Mouse (Mus musculus) kidney, embryonic 14.5 days (tissue): ENCODE data around the gene Chrnb1. TPM values are rescaled to one million over a fixed set of nuclear protein-coding genes. Genes with fewer than 3 reads are reported as not detected.

Experiments used
- ATAC-seq: fragments of 200-750 bp; cut with Nextera tagmentation; 2 replicates; pipeline ENCODE4 v1.8.0; 2017; ENCODE audit warnings: moderate number of reproducible peaks, mild to moderate bottlenecking, moderate TSS enrichment, moderate library complexity; ENCODE audit not compliant: low FRiP score, low TSS enrichment
- H3K27ac ChIP-seq: fragments of 300-500 bp; sonication (generic); 2 replicates; pipeline ENCODE4 v1.5.1; 2014; ENCODE audit warnings: low read depth, mild to moderate bottlenecking, low read length, moderate library complexity, mixed read lengths
- H3K27me3 ChIP-seq: fragments of 300-500 bp; sonication (generic); 2 replicates; pipeline ENCODE4 v1.6.1; 2014; ENCODE audit warnings: mild to moderate bottlenecking, low read length; ENCODE audit not compliant: control insufficient read depth, insufficient read depth
- H3K36me3 ChIP-seq: fragments of 300-500 bp; sonication (generic); 2 replicates; pipeline ENCODE4 v1.6.1; 2014; ENCODE audit warnings: low read length, mixed read lengths; ENCODE audit not compliant: control insufficient read depth, insufficient read depth
- H3K4me1 ChIP-seq: fragments of 300-500 bp; sonication (generic); 2 replicates; pipeline ENCODE4 v1.6.1; 2014; ENCODE audit warnings: low read length, mixed read lengths; ENCODE audit not compliant: control insufficient read depth, insufficient read depth
- H3K4me2 ChIP-seq: fragments of 300-500 bp; sonication (generic); replicated peaks from 2 replicates; pipeline ENCODE4 v1.6.1; 2014; ENCODE audit warnings: low read depth, mild to moderate bottlenecking, low read length
- H3K4me3 ChIP-seq: fragments of 300-500 bp; sonication (generic); 2 replicates; pipeline ENCODE4 v1.5.1; 2014; ENCODE audit warnings: mild to moderate bottlenecking, low read length
- H3K9ac ChIP-seq: fragments of 300-500 bp; sonication (generic); 2 replicates; pipeline ENCODE4 v1.6.1; 2014; ENCODE audit warnings: low read depth, mild to moderate bottlenecking, low read length, moderate library complexity
- H3K9me3 ChIP-seq: fragments of 300-500 bp; sonication (generic); 2 replicates; pipeline ENCODE4 v1.6.1; 2016; ENCODE audit warnings: low read length; ENCODE audit not compliant: control insufficient read depth
- WGBS: fragments of 180-500 bp; shearing (Covaris S2); extraction: QIAGEN DNeasy Blood & Tissue Kit; methylation state at CpG from one replicate; pipeline ENCODE4 v1.1.7; 2014; 5-methylcytosine and 5-hydroxymethylcytosine counted together
- polyA plus RNA-seq: library from polyadenylated mRNA; unstranded; fragments of >200 nt; fragmentation: Nextera tagmentation; extraction: Ambion mirVana; gene quantifications from 2 replicates; pipeline ENCODE4 v1.2.1, GENCODE M21; 2014

The Chrnb1 gene
- polyA plus RNA-seq, 1 experiment from 2014 or later = 6.5 TPM

DNA sequence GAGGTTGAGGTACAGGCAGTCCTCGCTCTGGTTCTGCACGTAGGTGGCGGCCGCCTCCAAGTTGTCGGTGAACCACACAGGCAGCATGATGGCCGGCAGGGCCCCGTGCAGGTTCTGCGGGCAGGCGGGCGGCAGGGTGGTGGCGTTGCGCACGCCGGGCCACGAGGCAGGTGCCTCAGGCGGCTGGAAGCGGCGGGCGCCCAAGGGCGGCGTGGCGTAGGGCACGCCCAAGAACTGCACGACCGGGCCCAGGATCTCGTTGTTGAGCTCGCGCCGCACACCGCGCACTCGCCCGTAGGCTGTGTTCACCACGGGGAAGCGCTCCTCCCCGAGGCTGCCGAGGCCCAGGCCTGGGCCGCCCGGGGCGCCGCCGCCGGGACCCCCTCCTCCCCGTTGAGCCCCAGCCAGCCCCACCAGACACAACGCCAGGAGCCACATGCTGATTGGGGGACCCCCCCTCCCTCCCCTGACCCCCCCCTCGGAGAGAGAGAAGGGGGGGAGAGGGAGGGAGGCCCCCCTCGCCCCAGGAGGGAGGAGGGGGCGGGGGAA, 38.3 kb upstream of the Chrnb1 start:
- 8% methylated on average over 26 of the region's 48 CpGs for WGBS
- Histone ChIP-seq H3K9me3 (no peaks in the 10 kb centered on the region), H3K27me3 (0 out of 2 replicates have a peak, but pooled peaks cover 2% of the 10 kb centered on the region), H3K27ac (0 out of 2 replicates have a peak overlapping the region, but pooled peaks have one; percentile 11), H3K4me3 (peak overlapping the region; percentile 73), H3K4me1 (peaks cover 47% of the 10 kb centered on the region), H3K36me3 (peaks cover 17% of the 10 kb centered on the region; the same call in 1 of the 2 replicates), H3K9ac (peak overlapping the region; percentile 75), H3K4me2 (peak overlapping the region; percentile 98)
- no peak for ATAC-seq

DNA sequence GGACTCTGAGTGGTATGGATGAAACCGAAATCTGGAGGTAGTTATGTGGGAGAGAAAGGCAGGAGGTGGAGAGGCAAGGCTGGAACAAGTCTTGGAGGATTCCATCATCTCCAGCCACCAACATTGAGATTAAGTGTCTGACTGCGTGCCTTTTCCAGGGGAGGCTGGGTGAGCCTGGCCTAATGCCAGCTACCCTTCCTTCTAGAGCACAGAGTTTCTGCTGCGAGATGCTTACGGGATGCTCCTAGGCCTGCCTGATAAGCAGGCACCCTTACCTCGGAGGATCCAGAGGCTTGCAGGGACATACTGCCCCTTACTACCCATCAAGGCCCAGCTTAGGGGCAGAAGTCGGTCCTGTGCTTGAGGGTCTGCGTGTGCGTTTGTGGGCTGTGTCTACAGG, 37.8 kb upstream of the Chrnb1 start:
- WGBS = 55% methylated on average over 8 of the region's 8 CpGs
- 0 out of 2 replicates have a peak overlapping the region, but pooled peaks have one; percentile 11 for H3K27ac ChIP-seq
- peaks cover 17% of the 10 kb centered on the region; the same call in 1 of the 2 replicates for H3K36me3 ChIP-seq
- H3K9ac ChIP-seq = peak overlapping the region; percentile 75
- ATAC-seq = no peak
- H3K27me3 ChIP-seq = 0 out of 2 replicates have a peak, but pooled peaks cover 2% of the 10 kb centered on the region
- peaks cover 45% of the 10 kb centered on the region for H3K4me1 ChIP-seq
- H3K9me3 ChIP-seq = no peaks in the 10 kb centered on the region
- peak overlapping the region; percentile 98 for H3K4me2 ChIP-seq
- peak overlapping the region; percentile 73 for H3K4me3 ChIP-seq

DNA sequence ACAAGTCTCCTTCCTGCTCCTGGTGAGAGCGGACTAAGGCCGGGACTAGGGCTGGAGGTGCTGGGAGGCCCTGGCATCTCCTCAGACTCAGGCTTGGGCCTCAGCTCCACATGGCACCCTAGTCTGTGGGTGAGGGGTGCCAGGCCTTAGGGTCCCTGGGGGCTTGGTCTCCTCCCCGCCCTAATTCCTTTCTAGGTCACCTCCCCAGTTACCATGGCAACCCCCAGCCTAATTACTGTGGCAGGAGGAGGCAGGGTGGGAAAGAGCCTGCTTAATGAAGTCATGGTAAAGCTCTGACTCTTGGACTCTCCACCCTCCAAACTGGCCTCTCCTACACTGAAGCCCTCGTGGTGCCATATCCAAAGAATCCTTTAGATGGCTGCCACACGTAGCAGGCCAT, 33.1 kb upstream of the Chrnb1 start:
- no peak overlapping the region for H3K9ac ChIP-seq
- no peak overlapping the region for H3K4me3 ChIP-seq
- H3K4me1 ChIP-seq = peaks cover 10% of the 10 kb centered on the region
- 63% methylated on average over 5 of the region's 5 CpGs for WGBS
- no peaks in the 10 kb centered on the region for H3K9me3 ChIP-seq
- H3K27ac ChIP-seq = no peak overlapping the region
- H3K4me2 ChIP-seq = no peak overlapping the region
- H3K27me3 ChIP-seq = no peaks in the 10 kb centered on the region
- peaks cover 56% of the 10 kb centered on the region for H3K36me3 ChIP-seq
- no peak for ATAC-seq

DNA sequence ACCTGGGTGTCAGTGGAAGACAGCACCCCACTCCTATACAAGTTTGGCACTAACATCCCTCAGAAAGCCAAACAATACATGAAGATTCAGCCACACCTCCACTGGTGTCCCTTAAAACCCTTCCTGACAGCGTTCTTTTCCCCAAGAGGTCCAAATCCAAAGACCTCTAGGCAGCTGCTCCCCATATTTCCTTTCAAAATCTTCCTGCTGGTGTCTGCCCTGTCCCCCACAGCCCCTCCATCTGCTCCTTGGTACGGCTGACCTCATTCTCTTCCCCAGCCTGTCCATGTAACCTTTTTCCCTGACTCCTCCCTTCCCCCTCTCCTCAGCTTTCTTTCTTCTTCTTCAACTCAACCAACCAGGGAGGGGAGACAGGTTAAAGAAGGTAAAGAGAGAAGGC, 27.7 kb upstream of the Chrnb1 start:
- ATAC-seq = no peak
- H3K36me3 ChIP-seq = peaks cover 39% of the 10 kb centered on the region
- H3K4me3 ChIP-seq = no peak overlapping the region
- no peak overlapping the region for H3K4me2 ChIP-seq
- no peaks in the 10 kb centered on the region for H3K4me1 ChIP-seq
- WGBS = 62% methylated on average over 2 of the region's 2 CpGs
- H3K27me3 ChIP-seq = no peaks in the 10 kb centered on the region
- no peak overlapping the region for H3K27ac ChIP-seq
- H3K9ac ChIP-seq = no peak overlapping the region
- no peaks in the 10 kb centered on the region for H3K9me3 ChIP-seq

DNA sequence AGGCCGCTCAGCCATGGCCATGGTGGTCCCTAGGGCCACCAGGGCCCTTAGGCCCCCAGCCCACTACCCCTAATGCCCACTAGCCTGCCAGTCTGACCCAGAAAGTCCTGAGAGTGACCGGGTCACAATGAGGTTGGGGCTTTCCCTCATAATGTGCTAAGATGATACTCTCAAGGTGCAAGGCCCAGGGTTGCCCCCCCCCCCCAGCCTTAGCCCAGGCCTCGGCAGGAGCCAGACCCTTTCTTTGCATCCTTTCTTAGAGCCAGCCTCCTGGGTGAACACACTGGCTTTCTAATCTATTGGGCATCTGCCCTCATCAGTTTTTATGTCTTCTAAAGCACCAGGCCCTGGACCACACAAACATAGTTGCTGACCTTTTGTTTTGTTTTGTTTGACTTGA, 26.3 kb upstream of the Chrnb1 start, which contains the start of gene Spem1:
Gene Spem1 (minus strand): TSS at position 101 of the 400 bp plus-strand sequence.
- ATAC-seq = no peak
- 0 out of 2 replicates have a peak, but pooled peaks cover 3% of the 10 kb centered on the region for H3K9me3 ChIP-seq
- WGBS = 84% methylated on average over 3 of the region's 3 CpGs

DNA sequence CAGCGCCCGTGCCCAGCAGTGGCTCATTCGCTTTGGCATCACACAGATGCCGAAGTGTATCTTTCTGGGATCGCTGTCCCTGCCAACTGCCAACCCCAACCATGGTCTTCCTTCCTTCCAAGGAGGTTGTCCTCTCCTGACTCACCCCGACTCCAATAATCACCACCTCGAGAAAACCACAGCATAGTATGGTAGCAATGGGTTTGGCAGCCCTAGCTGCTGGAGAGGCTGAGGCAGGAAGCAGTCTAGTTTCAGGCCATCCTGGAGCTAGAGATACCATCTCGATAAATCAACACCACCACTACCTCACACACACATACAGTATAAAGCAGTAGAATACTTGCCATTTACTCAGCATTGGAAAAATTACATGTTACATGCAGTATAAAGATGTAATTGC, 23.1 kb upstream of the Chrnb1 start:
- Histone ChIP-seq H3K4me1 (no peaks in the 10 kb centered on the region), H3K4me2 (no peak overlapping the region), H3K27ac (no peak overlapping the region), H3K4me3 (no peak overlapping the region), H3K27me3 (no peaks in the 10 kb centered on the region), H3K9me3 (0 out of 2 replicates have a peak, but pooled peaks cover 3% of the 10 kb centered on the region), H3K9ac (no peak overlapping the region), H3K36me3 (no peaks in the 10 kb centered on the region)
- 92% methylated on average over 8 of the region's 8 CpGs for WGBS
- ATAC-seq = no peak

More for the DNA sequence above, 26.3 kb upstream of the Chrnb1 start, which contains the start of gene Spem1:
- Histone ChIP-seq H3K27me3 (no peaks in the 10 kb centered on the region), H3K4me1 (no peaks in the 10 kb centered on the region), H3K4me2 (no peak within 1 kb of the TSS), H3K9ac (no peak within 1 kb of the TSS), H3K4me3 (no peak within 1 kb of the TSS), H3K36me3 (peaks cover 26% of the 10 kb centered on the region), H3K27ac (no peak within 1 kb of the TSS)

DNA sequence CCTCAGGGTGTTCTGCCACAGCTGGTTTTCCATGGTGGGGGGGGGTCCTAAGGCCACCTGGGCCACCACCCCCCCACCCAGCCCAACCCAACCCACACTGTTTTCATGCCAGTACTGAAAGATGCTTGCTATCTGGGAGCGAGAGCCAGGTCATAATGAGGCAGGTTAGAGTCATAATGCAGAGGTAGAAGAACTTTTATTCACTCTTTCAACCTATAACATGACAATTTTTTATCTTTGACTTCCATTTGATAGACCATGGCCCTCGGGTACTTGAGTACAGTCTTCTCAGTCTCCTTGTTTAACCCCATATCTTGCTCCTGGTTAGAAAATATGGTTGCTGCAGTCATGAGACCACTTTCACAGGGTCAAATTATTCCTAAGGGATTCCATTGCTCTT, 22.6 kb upstream of the Chrnb1 start, which contains the start of gene Spem2:
Gene Spem2 (minus strand): TSS at position 101 of the 400 bp plus-strand sequence.
- H3K27ac ChIP-seq = no peak within 1 kb of the TSS
- H3K36me3 ChIP-seq = no peaks in the 10 kb centered on the region
- H3K4me1 ChIP-seq = no peaks in the 10 kb centered on the region
- no peak within 1 kb of the TSS for H3K4me2 ChIP-seq
- no peaks in the 10 kb centered on the region for H3K27me3 ChIP-seq
- no peak for ATAC-seq
- no peak within 1 kb of the TSS for H3K9ac ChIP-seq
- no peak within 1 kb of the TSS for H3K4me3 ChIP-seq
- WGBS = 90% methylated on average over 2 of the region's 2 CpGs
- 0 out of 2 replicates have a peak, but pooled peaks cover 3% of the 10 kb centered on the region for H3K9me3 ChIP-seq

DNA sequence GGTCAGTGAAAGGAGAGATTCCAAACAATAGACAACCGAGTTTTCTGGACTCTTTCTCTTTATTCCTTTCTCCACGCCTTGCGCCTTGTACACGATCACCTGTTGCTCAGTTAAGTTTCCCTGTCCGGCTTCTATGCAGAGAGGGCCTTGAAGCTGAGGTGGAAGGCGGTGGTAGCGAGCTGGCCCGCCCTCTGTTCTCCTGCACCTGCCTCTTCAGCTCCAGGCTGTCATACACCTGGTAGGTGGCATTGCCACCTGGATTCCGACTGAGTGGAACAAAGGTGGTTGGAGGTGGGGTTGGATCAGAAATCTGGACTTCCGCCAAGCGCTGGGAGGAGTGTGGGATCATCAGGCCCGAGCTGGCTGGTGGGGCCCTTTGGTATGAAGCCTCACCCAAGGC, 20.8 kb upstream of the Chrnb1 start:
- Histone ChIP-seq H3K9ac (no peak overlapping the region), H3K27ac (no peak overlapping the region), H3K9me3 (0 out of 2 replicates have a peak, but pooled peaks cover 3% of the 10 kb centered on the region), H3K4me3 (no peak overlapping the region), H3K27me3 (no peaks in the 10 kb centered on the region), H3K36me3 (no peaks in the 10 kb centered on the region), H3K4me1 (no peaks in the 10 kb centered on the region), H3K4me2 (no peak overlapping the region)
- WGBS = 93% methylated on average over 12 of the region's 12 CpGs
- no peak for ATAC-seq

DNA sequence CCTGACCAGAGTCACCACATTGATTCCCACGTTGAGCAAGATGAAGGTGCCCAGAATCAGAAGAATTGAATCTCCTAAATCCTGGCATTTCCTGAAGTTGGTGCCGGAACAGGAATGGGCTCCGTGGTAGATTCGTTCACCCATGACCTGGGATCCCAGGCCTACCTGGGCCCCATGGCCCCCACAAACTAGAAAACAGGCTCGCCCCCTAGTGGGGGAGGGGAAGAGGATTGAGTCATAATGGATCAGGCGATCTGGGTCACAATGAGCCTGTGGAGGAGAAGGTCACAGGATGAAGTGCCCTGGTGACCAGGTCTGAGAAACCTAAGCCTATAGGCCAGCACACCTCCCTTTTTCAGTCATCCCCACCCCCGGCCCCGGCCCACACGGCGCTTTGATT, 19.4 kb upstream of the Chrnb1 start, which contains the start of gene Gm39566:
Gene Gm39566 (minus strand): TSS at position 144 of the 400 bp plus-strand sequence.
- Histone ChIP-seq H3K36me3 (no peaks in the 10 kb centered on the region), H3K27ac (no peak within 1 kb of the TSS), H3K9ac (no peak within 1 kb of the TSS), H3K4me2 (no peak within 1 kb of the TSS), H3K4me3 (no peak within 1 kb of the TSS), H3K4me1 (no peaks in the 10 kb centered on the region), H3K9me3 (0 out of 2 replicates have a peak, but pooled peaks cover 3% of the 10 kb centered on the region), H3K27me3 (no peaks in the 10 kb centered on the region)
- 51% methylated on average over 10 of the region's 10 CpGs for WGBS
- ATAC-seq = no peak
